Mouse (Mus musculus) gastrocnemius, postnatal 10 days (tissue): Measurements from ENCODE around the gene Mdm2. TPM values are rescaled to one million over a fixed set of nuclear protein-coding genes. Genes with fewer than 3 reads are reported as not detected.

ENCODE experiments used
- DNase-seq: peaks from one replicate; pipeline ENCODE4 v3.0.0; 2021; ENCODE audit warnings: mixed read lengths
- total RNA-seq, 2 experiments: library from RNA; stranded (reverse); gene quantifications; 2 replicates each; pipeline ENCODE4 v1.2.3; 2021

Gene Mdm2
- total RNA-seq, 2 experiments from 2014 or later, result 34.1 to 36.4 TPM

DNA sequence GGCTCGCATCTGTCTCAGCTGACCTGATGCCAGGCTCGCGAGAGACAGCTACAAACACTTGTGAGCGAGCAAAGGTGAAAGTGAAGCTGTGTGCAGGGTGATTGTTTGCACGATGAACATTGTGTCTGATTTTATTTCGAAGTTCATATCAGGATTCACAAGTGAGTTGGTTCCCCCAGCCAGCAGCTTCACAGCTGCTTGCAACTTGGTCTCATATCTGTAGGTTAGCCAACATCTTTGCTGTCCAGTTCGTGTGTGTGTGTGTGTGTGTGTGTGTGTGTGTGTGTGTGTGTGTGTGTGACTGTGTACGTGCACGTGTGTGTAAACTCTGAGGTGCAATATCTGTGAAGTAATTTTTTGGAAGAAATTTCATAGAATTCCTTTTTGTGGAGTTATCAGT is 55.1 kb downstream of the Mdm2 start:
- no peak for DNase-seq

DNA sequence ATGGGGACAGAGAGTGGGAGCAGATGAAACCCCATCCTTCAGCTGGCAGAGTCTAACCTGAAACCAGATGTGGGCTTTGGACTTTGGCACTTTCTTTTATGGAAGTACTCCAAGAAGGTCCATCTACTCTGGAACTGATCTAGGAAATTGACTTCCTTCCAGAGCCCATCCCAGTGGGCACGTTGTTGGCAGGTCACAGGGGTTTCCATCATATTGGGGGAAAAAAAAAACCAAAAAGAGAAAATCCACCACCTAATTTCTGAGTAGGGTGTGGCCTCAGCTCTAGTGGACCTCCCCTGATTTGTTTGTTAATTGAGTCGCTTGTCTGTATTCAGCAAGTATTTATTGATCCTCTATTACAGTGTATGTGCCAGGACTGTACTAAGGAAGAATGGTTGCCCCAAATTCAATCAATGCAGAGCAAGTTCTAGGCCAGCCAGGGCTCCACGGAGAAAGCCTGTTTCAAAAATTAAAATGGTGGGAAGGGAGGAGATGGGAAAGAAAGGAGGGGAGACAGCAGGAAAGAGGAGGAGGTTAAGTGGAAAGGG is 55.9 kb downstream of the Mdm2 start:
- DNase-seq, result no peak

DNA sequence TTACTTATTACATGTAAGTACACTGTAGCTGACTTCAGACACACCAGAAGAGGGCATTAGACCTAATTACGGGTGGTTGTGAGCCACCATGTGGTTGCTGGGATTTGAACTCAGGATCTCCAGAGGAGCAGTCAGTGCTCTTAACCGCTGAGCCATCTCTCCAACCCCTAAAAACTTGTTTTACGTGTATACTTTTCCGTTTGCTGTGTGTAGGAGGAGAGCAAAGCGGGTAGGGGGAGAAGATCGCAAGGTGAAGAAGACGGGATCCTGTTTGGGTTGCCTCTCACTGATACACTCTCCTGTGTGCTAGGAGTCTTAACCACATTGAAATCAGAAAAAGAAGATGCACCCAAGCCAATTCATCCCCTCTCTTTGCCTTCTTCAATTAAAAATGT is 56.8 kb downstream of the Mdm2 start:
- DNase-seq, result no peak

DNA sequence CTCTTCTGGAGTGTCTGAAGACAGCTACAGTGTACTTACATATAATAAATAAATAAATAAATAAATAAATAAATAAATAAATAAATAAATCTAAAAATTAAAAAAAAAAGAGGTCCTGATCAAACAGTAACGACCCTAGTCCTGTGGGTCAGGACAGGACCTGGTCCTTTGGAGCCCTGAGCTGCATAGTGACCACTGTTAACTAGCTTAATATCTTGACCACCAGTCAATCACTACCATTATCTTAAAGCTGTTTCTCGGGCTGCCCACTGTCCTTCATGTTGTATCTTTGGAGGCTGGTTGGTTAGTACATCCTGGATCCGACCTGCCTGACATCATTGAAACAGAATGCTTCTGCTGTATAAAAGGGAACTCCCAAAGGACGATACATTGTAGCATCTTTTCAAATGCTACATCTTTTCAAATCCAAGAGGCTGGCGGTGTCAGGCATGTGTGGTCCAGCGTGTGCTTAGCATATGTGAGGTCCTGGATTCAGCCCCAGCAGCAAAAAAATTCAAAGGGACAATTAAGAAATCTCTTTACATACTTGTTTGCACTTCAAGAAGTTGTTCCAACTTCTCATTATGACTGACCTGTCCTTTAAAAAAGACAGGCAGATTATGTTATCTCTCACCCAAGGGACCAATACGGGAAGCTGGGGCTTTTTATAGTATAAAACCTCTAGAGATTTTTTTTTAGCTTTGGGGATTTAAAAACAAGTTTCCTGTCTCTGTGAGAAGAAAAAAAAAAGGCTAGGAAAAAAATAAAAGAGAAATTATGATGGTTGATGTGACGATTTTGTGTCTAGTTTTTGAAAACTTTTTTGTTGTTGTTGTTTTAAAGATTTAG is 57.4 kb downstream of the Mdm2 start:
- DNase-seq, result no peak

DNA sequence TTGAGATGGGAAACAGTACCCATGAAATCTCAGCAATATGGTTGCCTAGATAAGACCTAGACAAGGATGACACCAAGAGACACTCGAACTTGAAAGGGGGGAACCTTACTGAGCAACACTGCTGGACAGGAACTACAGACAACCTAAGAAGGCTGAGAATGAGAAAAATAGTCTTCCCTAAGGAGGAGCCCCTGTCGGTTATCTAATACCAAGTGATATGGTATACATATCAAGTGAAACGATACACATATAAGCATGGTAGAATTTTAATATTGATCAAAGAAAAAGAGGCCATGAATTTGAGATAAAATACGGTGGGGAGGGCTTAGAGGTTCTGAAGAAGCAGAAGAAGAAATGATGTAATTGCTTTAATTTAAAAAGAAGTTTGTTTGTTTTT is 58.2 kb downstream of the Mdm2 start:
- no peak for DNase-seq

DNA sequence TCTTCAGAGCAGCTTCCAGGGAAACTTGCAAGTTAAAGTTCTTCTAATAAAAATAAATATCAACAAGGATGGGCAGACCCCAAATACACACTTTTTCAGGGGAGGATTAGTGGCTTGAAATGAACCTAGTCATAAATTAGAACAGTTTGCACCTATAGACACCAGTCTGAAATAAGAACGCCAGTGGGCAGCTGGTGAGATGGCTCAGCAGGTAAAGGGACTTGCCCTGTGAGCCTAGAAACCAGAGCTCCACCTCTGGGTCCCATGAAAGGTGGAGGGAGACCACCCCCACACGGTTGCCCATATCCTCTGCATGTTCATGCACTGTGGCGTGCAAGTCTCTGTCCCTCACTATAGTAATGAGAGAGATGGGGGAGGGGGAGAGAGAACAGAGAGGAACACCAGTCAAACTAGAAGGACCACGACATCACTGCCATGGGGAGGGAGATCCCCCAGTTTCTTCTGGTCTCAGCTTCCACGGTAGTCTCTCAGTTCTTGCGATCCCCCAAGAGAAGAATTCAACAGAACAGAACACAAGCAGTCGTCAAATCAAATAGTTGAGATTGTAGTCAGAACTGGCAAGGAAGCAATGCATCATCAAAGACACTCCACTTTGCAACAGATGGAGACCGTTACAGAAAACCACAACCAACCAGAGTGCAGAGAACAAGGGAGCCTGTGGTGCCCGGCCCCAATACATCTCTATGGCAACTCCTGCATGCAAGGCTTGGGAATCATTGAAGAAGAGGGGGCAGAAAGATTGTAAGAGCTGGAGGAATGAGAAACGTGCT is 58.8 kb downstream of the Mdm2 start:
- no peak for DNase-seq

DNA sequence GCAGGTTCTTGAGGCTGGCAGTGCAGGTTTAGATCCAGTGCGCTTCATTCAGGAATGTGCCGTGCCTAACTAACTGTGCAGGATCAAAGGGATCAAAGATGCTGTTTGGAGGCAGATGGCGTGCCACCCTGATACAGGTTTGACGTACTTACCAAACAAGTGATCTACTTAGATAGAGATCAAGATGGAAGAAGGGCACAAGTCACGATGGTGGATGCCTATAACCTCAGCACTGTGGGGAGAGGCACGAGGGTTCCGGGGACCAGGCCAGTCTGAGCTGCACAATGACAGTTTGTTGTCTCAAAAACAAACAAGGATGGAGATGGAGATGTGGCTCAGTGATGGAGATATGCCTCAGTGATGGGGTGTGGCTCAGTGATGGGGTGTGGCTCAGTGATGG is 59.8 kb downstream of the Mdm2 start:
- DNase-seq, result no peak

DNA sequence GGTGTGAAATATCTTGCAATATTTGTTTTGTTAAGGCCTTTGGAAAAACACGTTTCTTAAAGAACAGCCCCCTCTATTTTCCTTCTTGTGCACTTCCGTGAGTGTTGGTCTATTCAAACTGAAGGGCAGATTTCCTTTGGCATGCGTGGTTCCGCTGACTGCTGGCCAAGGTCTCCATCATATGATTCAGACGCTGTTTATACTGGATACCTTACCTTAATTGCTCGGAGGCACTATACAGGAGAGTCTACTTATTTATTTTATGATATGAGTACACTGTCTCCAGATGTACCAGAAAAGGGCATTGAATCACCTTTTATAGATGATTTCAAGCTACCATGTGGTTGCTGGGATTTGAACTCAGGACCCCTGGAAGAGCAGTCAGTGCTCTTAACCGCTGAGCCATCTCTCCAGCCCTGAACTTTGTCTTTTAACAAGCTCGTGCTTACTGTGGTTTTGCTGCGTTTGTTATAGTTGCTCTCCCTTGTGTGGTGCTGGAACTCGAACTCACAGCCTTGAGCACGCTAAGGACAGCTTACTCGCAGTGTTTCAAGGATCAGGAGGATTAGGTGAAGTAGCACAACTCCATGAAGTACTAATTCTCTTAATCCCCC is 60.4 kb downstream of the Mdm2 start:
- DNase-seq, result no peak

DNA sequence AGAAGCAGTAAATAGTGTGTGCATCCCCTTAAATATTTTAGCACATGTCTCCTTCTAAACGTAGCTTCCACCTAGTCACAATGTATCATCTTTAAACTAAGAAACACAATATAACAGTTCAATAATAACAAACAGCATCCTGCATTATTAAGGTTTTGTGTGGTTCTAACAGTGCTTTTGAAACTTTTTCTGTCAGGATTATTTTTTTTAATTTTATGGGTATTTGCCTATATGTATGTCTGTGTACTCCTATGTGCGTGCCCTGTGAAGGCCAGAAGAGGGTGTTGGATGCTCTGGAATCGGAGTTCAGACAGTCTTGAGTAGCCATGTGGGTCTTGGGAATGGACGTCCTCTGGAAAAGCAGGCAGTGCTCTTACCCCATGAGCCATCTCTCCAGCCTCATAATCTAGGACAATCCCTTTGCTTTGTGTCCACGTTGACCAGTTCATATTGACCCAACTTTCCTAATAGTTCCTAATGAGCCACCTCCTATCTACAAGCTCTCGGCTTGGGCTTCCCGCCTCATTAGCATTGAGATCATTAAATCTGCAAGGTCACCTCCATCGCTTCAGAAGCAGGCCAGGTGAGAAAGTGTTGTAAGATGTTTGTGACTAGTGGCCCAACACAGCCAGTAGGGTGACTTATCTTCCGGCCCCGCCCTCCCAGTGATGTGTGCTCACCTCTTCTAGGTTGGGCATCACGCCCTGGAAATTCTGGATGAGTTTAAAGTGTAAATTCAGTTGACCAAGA is 61.1 kb downstream of the Mdm2 start:
- no peak for DNase-seq

DNA sequence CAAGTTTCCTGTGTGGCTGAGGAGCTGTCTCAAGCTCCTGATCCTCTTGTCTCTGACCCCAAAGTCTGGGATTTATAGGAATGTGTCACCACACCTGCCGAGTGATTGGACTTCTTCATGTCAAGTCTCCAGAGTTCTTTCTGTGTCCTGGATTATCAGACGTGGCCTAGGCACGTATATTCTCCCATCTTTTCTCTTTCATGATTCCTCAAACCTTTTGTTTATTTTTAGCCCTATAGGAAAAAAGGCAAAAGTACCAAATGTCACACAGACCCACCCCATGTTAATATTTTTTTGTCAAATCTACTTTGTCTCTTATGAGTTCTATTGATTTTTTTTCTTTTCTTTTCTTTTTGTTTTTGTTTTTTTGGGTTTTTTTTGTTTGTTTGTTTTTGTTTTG is 61.9 kb downstream of the Mdm2 start:
- DNase-seq, result no peak

DNA sequence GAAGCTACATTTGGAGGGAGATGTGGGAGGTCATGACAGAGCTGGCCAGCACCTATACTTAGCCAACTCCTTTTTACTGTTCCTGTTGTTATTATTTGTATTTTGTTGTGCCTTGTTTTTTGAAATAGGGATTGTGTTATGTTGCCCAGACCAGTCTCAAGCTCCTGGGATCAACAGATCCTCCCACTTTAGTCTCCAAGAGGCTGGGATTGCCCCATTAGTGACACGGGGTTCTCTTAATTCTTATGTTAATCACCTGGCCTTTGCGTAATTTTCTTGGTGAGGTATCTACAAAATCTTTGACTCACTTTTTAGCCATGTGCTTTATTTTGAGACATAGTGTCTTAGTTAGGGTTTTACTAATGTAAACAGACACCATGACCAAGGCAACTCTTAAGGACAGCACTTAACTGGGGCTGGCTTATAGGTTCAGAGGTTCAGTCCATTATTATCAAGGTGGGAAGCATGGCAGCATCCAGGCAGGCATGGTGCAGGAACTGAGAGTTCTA is 62.5 kb downstream of the Mdm2 start:
- no peak for DNase-seq

DNA sequence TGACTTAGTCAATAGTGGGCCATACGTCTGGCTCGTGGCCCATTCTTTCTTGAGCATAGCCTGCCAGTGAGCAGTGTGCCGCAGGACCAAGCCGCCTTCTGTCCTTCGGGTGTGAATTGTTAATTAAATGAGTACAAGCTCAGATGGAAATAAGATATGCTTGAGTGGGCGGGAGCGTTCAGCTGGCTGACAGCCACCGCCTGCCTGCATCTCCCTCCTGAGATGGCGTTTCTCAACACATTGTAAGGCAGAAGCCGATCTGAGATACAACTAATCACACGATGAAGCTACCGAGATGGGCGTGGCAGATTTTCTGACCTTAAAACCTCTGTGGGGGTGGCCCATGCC is 63.4 kb downstream of the Mdm2 start:
- DNase-seq, result no peak

DNA sequence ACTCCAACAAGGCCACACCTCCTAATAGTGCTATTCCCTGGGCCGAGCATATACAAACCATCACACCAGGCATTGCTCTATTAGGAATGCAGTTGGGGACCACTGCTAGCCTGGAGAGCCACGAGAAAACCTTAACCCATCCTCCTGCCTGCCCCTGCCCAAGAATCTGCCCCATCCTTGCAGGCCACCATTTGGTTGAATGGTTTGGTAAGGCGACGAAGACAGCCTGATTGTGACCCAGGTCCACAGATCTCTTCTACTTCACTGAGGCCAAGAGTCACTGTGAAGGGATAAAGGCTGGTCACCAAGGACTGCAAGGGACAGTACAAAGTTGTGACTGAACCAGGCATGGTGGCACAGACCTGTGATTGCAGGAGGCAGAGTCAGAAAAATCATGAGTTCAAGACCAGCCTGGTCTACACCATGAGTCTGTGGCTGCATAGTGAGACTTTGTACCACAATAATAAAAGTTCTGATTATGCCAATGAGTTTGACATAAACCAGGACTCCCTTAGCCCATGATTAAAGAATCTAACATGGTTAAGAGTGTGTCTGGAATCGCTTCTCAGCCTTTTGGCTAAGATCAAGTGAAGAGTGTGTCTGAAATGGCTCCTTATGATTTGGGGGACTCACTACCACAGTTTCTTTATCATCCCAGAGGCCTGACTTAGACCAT is 63.9 kb downstream of the Mdm2 start:
- DNase-seq, result no peak

DNA sequence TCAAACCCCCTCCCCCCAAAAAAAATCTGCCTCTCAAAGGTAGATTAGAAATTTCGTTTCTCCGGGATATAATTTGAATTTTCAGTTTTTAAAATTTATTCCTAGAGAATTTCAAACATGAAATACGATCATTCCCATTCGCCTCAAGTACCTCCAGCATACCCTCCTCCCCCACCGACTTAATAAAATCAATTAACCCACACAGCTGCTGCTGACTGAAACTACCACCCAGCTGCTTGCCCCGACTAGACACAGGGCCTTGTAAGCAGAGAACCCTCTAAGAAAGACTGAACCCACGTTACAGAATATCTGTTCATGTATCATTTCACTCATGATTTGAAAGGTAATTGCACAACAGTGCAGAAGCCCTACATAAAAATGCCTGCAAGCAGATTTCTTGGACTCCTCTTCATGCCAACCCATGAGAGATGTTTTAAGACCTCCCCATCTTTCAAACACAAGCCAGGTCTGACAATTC is 65.0 kb downstream of the Mdm2 start:
- no peak for DNase-seq

DNA sequence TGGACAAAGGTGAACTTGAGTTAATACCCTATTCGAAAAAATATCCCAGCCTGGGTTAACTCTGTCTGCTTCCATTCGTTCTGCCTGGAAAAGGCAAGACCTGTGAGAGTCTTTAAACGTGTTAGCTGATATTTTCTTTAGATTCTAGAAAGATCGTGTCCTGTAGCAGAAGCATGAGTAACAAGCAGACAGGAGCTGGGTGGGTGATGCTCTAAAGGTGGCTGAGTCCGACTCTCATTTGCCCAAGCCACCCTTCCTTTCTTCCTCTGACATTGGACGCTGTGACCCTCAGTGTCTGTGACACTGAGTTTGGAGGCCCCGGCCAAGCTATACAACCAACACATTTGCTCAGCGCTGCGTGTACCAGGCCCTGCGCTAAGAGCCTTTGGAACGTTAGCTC is 65.7 kb downstream of the Mdm2 start:
- no peak for DNase-seq

DNA sequence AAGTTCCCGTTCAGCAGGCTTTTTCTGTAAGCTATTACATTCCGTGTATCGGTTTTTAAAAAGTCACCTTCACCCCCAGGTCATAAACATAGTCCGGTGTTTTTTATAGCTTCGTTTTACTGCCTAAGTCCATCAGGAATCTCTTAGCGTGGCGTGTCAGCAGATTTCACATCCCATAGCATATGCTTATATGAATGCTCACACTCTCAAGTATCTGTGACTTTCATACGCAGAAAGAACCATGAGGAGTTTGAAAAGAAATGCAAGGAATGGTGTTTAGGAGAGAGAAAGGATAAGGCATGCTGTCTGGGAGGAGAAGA is 66.2 kb downstream of the Mdm2 start:
- DNase-seq, result no peak

DNA sequence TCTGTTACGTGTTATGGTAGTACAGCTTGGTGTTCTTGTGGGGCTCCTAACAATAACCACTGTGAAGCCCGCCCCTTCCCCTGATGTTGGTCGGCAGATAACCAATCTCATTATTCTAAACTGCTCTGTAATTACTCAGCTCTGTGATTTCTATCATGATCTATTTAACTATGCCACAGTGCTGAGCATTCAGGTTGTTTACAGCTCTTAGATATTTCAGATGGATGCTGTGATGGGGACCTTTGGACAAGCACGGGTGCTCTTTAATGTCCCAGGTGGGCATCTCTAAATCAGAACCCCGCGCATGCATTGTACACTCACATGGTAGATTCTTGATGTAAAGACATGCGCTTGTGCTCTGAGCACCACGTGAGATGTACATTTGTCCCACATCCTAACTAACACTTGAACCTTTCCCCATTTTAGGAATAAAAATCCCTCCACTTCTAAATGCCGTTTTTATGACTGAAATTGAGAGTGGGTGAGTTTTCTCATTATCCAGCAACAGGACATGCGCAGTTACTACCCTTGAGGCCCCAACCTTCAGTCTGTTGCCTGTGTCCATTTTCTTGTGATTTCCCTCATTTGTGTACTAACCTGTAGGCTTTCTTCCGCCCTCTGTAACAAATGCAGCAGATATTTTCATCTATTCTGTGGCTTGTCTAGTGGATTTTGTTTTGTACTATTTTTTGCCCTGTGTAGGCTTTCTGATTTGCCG is 66.7 kb downstream of the Mdm2 start:
- DNase-seq, result no peak

DNA sequence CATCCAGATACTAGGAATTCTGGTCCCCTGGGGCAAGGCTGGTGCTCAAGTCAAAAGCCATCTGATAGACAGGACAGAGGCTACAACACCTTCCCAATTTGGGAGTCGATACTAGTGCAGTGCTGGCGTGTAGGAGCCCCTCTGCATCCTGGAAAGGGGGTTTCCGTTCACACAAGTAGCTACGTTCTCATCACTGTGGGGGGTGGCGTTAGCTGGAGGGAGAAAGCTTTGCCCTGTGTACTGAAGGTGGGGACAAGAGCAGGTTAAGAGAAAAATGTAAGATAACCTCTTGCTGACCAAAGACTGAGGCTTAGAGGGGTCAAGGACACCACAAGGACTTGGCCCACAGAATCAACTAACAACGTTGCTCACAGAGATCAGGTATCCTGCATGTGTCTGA is 67.3 kb downstream of the Mdm2 start:
- DNase-seq, result no peak

DNA sequence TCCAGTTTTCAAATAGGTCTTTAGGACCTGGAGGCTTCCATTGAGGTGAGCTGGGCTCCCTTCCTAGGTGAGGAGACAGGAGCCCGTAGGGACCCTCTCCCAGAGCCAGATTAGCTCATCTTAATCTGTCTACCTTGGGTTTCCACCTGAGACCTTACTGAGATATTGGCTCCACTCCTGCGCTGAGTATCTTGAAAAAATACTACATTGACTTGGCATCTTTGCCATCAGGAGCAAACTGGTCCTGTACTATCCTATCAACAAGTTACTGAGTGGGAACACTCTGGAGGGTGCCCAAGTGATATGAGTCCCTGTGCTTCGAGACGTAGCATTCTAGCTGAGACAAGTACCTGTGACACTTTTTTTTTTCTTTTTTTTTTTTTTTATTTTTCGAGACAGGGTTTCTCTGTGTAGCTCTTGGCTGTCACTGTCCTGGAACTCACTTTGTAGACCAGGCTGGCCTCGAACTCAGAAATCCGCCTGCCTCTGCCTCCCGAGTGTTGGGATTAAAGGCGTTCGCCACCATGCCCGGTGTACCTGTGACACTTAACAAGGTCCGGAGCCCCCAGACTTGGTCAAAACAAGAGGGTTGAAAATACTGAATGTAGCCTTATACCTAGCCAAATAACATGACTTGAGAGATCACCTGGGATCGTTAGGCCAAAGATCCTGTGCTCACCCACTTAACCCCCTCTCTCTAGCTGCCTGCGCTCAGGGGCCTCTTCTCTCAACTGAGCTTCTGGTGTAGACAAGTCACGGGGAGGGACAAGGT is 67.9 kb downstream of the Mdm2 start:
- DNase-seq, result no peak

DNA sequence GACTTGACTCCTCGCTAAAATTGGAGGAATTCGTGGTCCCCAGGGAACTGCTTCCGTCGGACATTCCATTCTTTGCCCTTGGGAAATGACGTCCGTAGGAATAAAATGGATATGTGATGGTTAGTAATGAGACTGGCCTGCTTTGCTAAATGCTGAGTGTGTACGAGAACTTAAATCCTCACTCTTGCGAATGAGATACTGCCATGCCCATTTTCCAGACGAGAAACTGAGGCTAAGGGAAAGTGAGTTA is 68.4 kb downstream of the Mdm2 start:
- no peak for DNase-seq
